11 mouse cellular contexts compared by ENCODE assay signal in the genomic region with DNA sequence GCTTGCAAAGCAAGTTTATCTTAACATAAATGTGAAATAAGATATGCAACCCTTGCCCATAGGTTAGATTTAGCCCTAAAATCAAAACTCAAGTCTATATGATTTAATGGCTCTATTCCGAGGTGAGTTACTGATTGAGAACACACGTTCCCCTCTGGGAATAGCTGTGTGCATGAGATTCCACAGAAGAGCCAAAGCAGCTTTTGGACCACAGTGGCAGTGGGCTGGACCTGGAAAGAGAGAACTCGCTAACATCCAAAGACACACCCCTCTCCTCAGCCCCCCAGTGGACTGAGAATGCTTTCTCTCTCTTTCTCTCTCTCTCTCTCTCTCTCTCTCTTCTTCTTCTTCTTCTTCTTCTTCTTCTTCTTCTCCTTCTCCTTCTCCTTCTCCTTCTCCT. TPM values are rescaled to one million over a fixed set of nuclear protein-coding genes. Genes with fewer than 3 reads are reported as not detected.
A peak's percentile ranks its signal among the peaks of the same experiment; 100 is the strongest.
DNase-seq lines count a peak whose midpoint lies in the region; ATAC-seq lines count a peak whose summit lies in the region.
"Had no signal": no experiment of that assay in that cellular context is flagged by ENCODE, and none has a peak within 500 bp of the region (broad histone marks: within the 10 kb centered on the region; RNA-seq: fewer than 3 reads in every experiment).

No protein-coding gene starts in this region.

- H3K27me3 ChIP-seq in neural tube, embryonic 12.5 days (replicated peaks), result no peaks in the 10 kb centered on the region
- no peaks in the 10 kb centered on the region for H3K27me3 ChIP-seq in stomach, embryonic 14.5 days (ENCODE audit: control insufficient read depth, insufficient read depth, low read length)
- no peaks in the 10 kb centered on the region for H3K27me3 ChIP-seq in midbrain, embryonic 10.5 days (ENCODE audit: low read depth, poor library complexity, severe bottlenecking)

- H3K4me2 ChIP-seq in neural tube, embryonic 12.5 days (replicated peaks), result peak overlapping the region; percentile 17; the same call in 1 of the 2 replicates
- H3K4me2 ChIP-seq in stomach, embryonic 14.5 days (replicated peaks; ENCODE audit: low read depth, low read length), result peak overlapping the region; percentile 49
- H3K4me2 ChIP-seq: midbrain, embryonic 11.5 days had no signal

- H3K9me3 ChIP-seq in neural tube, embryonic 12.5 days, result no peaks in the 10 kb centered on the region
- no peaks in the 10 kb centered on the region for H3K9me3 ChIP-seq in stomach, embryonic 14.5 days (ENCODE audit: control insufficient read depth, low read depth, low read length)
- H3K9me3 ChIP-seq in midbrain, embryonic 10.5 days (replicated peaks), result no peaks in the 10 kb centered on the region

- ATAC-seq in neural tube, embryonic 12.5 days (ENCODE audit: low FRiP score, low read depth), result no peak
- no peak; the same call in 1 of the 2 replicates for ATAC-seq in stomach, embryonic 14.5 days (ENCODE audit: insufficient number of reproducible peaks, insufficient read depth, low FRiP score, low read depth)
- no peak for ATAC-seq in megakaryocyte-erythroid progenitor cell, adult 5-6 weeks (replicated peaks; ENCODE audit: low FRiP score, low TSS enrichment, poor library complexity, severe bottlenecking)

- no peaks in the 10 kb centered on the region for H3K36me3 ChIP-seq in neural tube, embryonic 12.5 days
- no peaks in the 10 kb centered on the region for H3K36me3 ChIP-seq in stomach, embryonic 14.5 days (ENCODE audit: control insufficient read depth, insufficient read depth, low read length)
- no peaks in the 10 kb centered on the region for H3K36me3 ChIP-seq in midbrain, embryonic 10.5 days

- no peaks in the 10 kb centered on the region for H3K4me1 ChIP-seq in neural tube, embryonic 12.5 days
- H3K4me1 ChIP-seq in stomach, embryonic 14.5 days (ENCODE audit: control insufficient read depth, insufficient read depth, low read length), result peaks cover 13% of the 10 kb centered on the region
- peaks cover 24% of the 10 kb centered on the region for H3K4me1 ChIP-seq in midbrain, embryonic 10.5 days

- H3K27ac ChIP-seq in neural tube, embryonic 12.5 days, result no peak overlapping the region
- peak overlapping the region; percentile 95; the same call in 1 of the 2 replicates for H3K27ac ChIP-seq in stomach, embryonic 14.5 days (ENCODE audit: low read length)
- no peak overlapping the region for H3K27ac ChIP-seq in midbrain, embryonic 10.5 days (replicated peaks)
- H3K27ac ChIP-seq: hindbrain, embryonic 14.5 days had no signal

- H3K4me3 ChIP-seq in neural tube, embryonic 12.5 days, result no peak overlapping the region
- H3K4me3 ChIP-seq in stomach, embryonic 14.5 days (ENCODE audit: low read depth, low read length), result peak overlapping the region; percentile 36
- H3K4me3 ChIP-seq in midbrain, embryonic 10.5 days, result no peak overlapping the region

- H3K9ac ChIP-seq in neural tube, embryonic 12.5 days, result no peak overlapping the region
- H3K9ac ChIP-seq in stomach, embryonic 14.5 days (replicated peaks; ENCODE audit: low read depth, low read length), result no peak overlapping the region
- H3K9ac ChIP-seq: hindbrain, embryonic 14.5 days had no signal

- intact Hi-C loops in heart, postnatal 36 days (cut with DNase I), result no loop called here

- DNase-seq in embryo, embryonic 10.5 days (ENCODE audit: low spot score), result peak; percentile 14
- no peak for DNase-seq in embryo, embryonic 9.5 days (ENCODE audit: extremely low spot score)
- DNase-seq in neural tube, embryonic 10.5 days (ENCODE audit: extremely low spot score, low spot score), result no peak
- peak; percentile 33 to 44 for DNase-seq in heart, postnatal 36 days
- DNase-seq in midbrain, embryonic 10.5 days (ENCODE audit: low spot score), result no peak

- WGBS in neural tube, embryonic 12.5 days, result 71% methylated on average over 3 of the region's 3 CpGs
- 27% methylated on average over 3 of the region's 3 CpGs for WGBS in stomach, embryonic 14.5 days
- WGBS in midbrain, embryonic 10.5 days, result 74% methylated on average over 3 of the region's 3 CpGs

RNA-seq across cellular contexts. Expression of gene Lrrc17, which starts 1.5 kb away (rescaled TPM):
- polyA plus RNA-seq in neural tube, embryonic 12.5 days (2016; fragmentation: Nextera tagmentation; extraction: Ambion mirVana), result 13.5 and 14.0 TPM in 2 replicates
- total RNA-seq in heart, postnatal 36 days (2021), result 1 to 10 TPM; 2.7 to 3.5 TPM
- polyA plus RNA-seq in stomach, embryonic 14.5 days (2014; fragmentation: Nextera tagmentation; extraction: Ambion mirVana), result 66.1 and 70.1 TPM in 2 replicates
- 5.6 and 10.6 TPM in 2 replicates for polyA plus RNA-seq in midbrain, embryonic 10.5 days (2016; fragmentation: Nextera tagmentation; extraction: Ambion mirVana)
- not detected in 2 replicates for total RNA-seq in megakaryocyte-erythroid progenitor cell, adult 5-6 weeks (2014; fragmentation: Nextera tagmentation)
- total RNA-seq in megakaryocyte-erythroid progenitor cell, adult 5-6 weeks (2017), result not detected in 2 replicates
- polyA plus RNA-seq: cortical plate, adult 2 months had no signal

Comparison
In these comparisons a context has a peak if more than half of its experiments do, and no peak if none do; other contexts are left out.
1. DNase-seq: peak in embryo, embryonic 10.5 days (single experiment) and heart, postnatal 36 days (2 of 2); none in embryo, embryonic 9.5 days (single experiment), neural tube, embryonic 10.5 days (single experiment) and midbrain, embryonic 10.5 days (single experiment).